Mouse (Mus musculus): Measurements from ENCODE around the gene Sema3g. TPM values are rescaled to one million over a fixed set of nuclear protein-coding genes. Genes with fewer than 3 reads are reported as not detected.

Sema3g gene
- under 1 TPM; under 0.01 to 0.34 TPM for polyA plus RNA-seq (2012; fragmentation: generic; extraction: Trizol)

GRCm38 (mm10) chr14:31217666-31218065 lies at the start of gene Sema3g:
Gene Sema3g (plus strand): TSS chr14:31217860.

GRCm38 (mm10) chr14:31168425-31168824 lies 49.2 kb upstream of the Sema3g start, which contains the start of gene Stab1:
Gene Stab1 (minus strand): TSS chr14:31168641.

DNA sequence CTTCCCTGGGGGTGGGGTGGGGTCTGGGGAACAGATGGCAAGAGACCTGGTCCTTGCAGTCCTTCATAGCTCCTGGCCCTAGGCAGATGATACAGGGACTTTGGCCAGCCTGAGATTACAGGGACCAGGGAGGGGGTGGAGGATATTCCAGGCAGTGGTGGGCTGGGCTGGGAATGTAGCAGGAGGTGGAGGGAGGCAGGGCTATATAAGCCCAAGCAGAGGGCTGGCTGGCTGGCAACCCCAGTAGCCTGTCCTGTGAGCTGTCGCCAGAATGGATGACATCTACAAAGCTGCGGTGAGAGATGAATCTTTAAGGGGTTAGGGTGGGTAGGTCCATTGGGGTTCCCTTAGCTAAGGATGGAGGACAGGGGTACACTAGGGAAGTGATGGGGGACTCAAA lies 9.6 kb upstream of the Sema3g start, which contains the start of gene Tnnc1:
Gene Tnnc1 (plus strand): TSS at position 229 of the 400 bp plus-strand sequence.

GRCm38 (mm10) chr14:31216846-31217245 lies 814 bp upstream of the Sema3g start, which contains the start of gene Nisch:
Gene Nisch (minus strand): TSS chr14:31216946.

DNA sequence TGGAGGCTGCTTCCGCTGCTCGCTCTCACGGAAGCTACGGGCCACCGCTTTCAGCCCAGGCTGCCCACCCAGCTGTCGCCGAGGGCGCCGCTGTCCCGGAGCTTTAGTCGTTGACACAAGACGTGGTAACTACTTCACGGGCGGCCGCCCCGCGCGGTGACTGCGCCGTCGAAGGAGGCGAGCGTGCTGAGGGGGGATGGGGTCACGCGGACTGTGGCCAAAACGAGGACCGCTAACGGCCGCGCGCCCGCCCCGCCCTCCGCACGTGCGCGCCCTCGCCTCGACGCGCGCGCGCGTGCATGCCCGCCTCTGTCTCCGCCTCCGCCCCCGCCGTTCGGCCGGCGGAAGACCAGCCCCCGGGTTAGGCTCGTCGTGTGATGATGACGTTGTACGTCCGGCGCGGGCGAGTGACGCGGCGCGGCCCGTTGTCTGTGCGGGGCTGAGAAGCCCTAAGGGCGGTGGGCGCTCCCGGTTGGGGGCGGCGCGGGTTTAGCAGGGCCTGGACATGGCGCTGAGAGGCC lies 33.5 kb downstream of the Sema3g start, which contains the start of the genes Phf7 and Bap1:
Gene Phf7 (minus strand): TSS at position 234 of the 521 bp plus-strand sequence.
Gene Bap1 (plus strand): TSS at position 367 of the 521 bp plus-strand sequence.

Other genes starting within 250 kb of the Sema3g start
- gene Glt8d1, start 216.5 kb upstream of the Sema3g start, polyA plus RNA-seq (2012; fragmentation: generic; extraction: Trizol): 10 to 100 TPM in 1 of 2 experiments, 1 to 10 TPM in 1; 1.9 to 39.1 TPM
- 100 to 1,000 TPM in 1 of 2 experiments, 10 to 100 TPM in 1; 93.8 to 262 TPM for gene Spcs1, start 216.2 kb upstream of the Sema3g start, polyA plus RNA-seq (2012; fragmentation: generic; extraction: Trizol)
- gene Pbrm1, start 198.7 kb upstream of the Sema3g start, polyA plus RNA-seq (2012; fragmentation: generic; extraction: Trizol): 1 to 10 TPM; 1.5 to 7.7 TPM
- 1 to 10 TPM; 6.0 to 9.3 TPM for gene Gnl3, start 198.7 kb upstream of the Sema3g start, polyA plus RNA-seq (2012; fragmentation: generic; extraction: Trizol)
- gene Smim4, start 88.9 kb upstream of the Sema3g start, polyA plus RNA-seq (2012; fragmentation: generic; extraction: Trizol): 10 to 100 TPM; 53.9 to 87.6 TPM
- 100 to 1,000 TPM; 119 to 155 TPM for gene Nt5dc2, start 86.8 kb upstream of the Sema3g start, polyA plus RNA-seq (2012; fragmentation: generic; extraction: Trizol)
- under 1 TPM; 0.18 to 0.72 TPM for gene Stab1, start 49.2 kb upstream of the Sema3g start, polyA plus RNA-seq (2012; fragmentation: generic; extraction: Trizol)
- 10 to 100 TPM in 1 of 2 experiments, 1 to 10 TPM in 1; 5.0 to 10.6 TPM for gene Tnnc1, start 9.5 kb upstream of the Sema3g start, polyA plus RNA-seq (2012; fragmentation: generic; extraction: Trizol)
- 100 to 1,000 TPM in 1 of 2 experiments, 10 to 100 TPM in 1; 61.9 to 240 TPM for gene Nisch, start 914 bp upstream of the Sema3g start, polyA plus RNA-seq (2012; fragmentation: generic; extraction: Trizol)
- 1 to 10 TPM; 1.4 to 5.0 TPM for gene Phf7, start 33.5 kb downstream of the Sema3g start, polyA plus RNA-seq (2012; fragmentation: generic; extraction: Trizol)
- gene Bap1, start 33.6 kb downstream of the Sema3g start, polyA plus RNA-seq (2012; fragmentation: generic; extraction: Trizol): 10 to 100 TPM; 15.3 to 31.4 TPM
- under 1 TPM in 1 of 2 experiments, not detected in 1; under 0.01 TPM for gene Dnah1, start 106.0 kb downstream of the Sema3g start, polyA plus RNA-seq (2012; fragmentation: generic; extraction: Trizol)
- gene Capn7, start 118.8 kb downstream of the Sema3g start, polyA plus RNA-seq (2012; fragmentation: generic; extraction: Trizol): 1 to 10 TPM in 1 of 2 experiments, under 1 TPM in 1; 0.25 to 5.8 TPM
- gene Sh3bp5, start 218.2 kb downstream of the Sema3g start, polyA plus RNA-seq (2012; fragmentation: generic; extraction: Trizol): 10 to 100 TPM in 1 of 2 experiments, 1 to 10 TPM in 1; 1.8 to 20.6 TPM